Mouse (Mus musculus): ENCODE results near the gene Rps10.
A peak's percentile ranks its signal among the peaks of the same experiment; 100 is the strongest.

Gene Rps10

GRCm38 (mm10) chr17:27636132-27637020 lies at the start of gene Rps10:
Gene Rps10, minus strand, starts transcription at chr17:27636669.
- DNase-seq (ENCODE audit: inconsistent ontology term), result peak; percentile 62

- DNase-seq (ENCODE audit: inconsistent ontology term), result peak; percentile 49
Measured at GRCm38 (mm10) chr17:27685550-27685913, 49.1 kb upstream of the Rps10 start.

GRCm38 (mm10) chr17:27684886-27685549 lies 48.5 kb upstream of the Rps10 start:
- DNase-seq (ENCODE audit: inconsistent ontology term), result peak; percentile 79

GRCm38 (mm10) chr17:27678924-27679813 lies 42.7 kb upstream of the Rps10 start:
- DNase-seq (ENCODE audit: inconsistent ontology term), result no peak

GRCm38 (mm10) chr17:27677756-27678155 lies 41.3 kb upstream of the Rps10 start:
- no peak for DNase-seq (ENCODE audit: inconsistent ontology term)

GRCm38 (mm10) chr17:27676270-27676669 lies 39.8 kb upstream of the Rps10 start:
- DNase-seq (ENCODE audit: inconsistent ontology term), result no peak

GRCm38 (mm10) chr17:27675453-27675852 lies 39.0 kb upstream of the Rps10 start:
- no peak for DNase-seq (ENCODE audit: inconsistent ontology term)

- no peak for DNase-seq (ENCODE audit: inconsistent ontology term)
Measured at GRCm38 (mm10) chr17:27673945-27674344, 37.5 kb upstream of the Rps10 start.

- no peak for DNase-seq (ENCODE audit: inconsistent ontology term)
Measured at GRCm38 (mm10) chr17:27671720-27672119, 35.3 kb upstream of the Rps10 start.

GRCm38 (mm10) chr17:27658767-27659166 lies 22.3 kb upstream of the Rps10 start:
- no peak for DNase-seq (ENCODE audit: inconsistent ontology term)

- DNase-seq (ENCODE audit: inconsistent ontology term), result no peak
Measured at GRCm38 (mm10) chr17:27657123-27657522, 20.7 kb upstream of the Rps10 start.

- DNase-seq (ENCODE audit: inconsistent ontology term), result no peak
Measured at GRCm38 (mm10) chr17:27656414-27656813, 19.9 kb upstream of the Rps10 start.

GRCm38 (mm10) chr17:27656011-27656399 lies 19.5 kb upstream of the Rps10 start:
- DNase-seq (ENCODE audit: inconsistent ontology term), result no peak

GRCm38 (mm10) chr17:27655089-27656010 lies 18.9 kb upstream of the Rps10 start, which contains the start of gene Pacsin1:
Gene Pacsin1, plus strand, starts transcription at chr17:27655509.
- peak; percentile 64 for DNase-seq (ENCODE audit: inconsistent ontology term)

GRCm38 (mm10) chr17:27653253-27653959 lies 16.9 kb upstream of the Rps10 start:
- DNase-seq (ENCODE audit: inconsistent ontology term), result no peak

GRCm38 (mm10) chr17:27652046-27652790 lies 15.7 kb upstream of the Rps10 start:
- no peak for DNase-seq (ENCODE audit: inconsistent ontology term)

- no peak for DNase-seq (ENCODE audit: inconsistent ontology term)
Measured at GRCm38 (mm10) chr17:27650586-27650985, 14.1 kb upstream of the Rps10 start.

GRCm38 (mm10) chr17:27650160-27650559 lies 13.7 kb upstream of the Rps10 start:
- DNase-seq (ENCODE audit: inconsistent ontology term), result no peak

GRCm38 (mm10) chr17:27645807-27646206 lies 9.3 kb upstream of the Rps10 start:
- no peak for DNase-seq (ENCODE audit: inconsistent ontology term)
